Mouse (Mus musculus) kidney, adult 18-20 months (tissue): ENCODE data around the gene Cacna2d2.
A peak's percentile ranks its signal among the peaks of the same experiment; 100 is the strongest.
"Not testable (repeated sequence)": the region's sequence is repeated elsewhere in the genome, so short reads cannot be mapped to it uniquely, and the experiment has no call there.

ENCODE experiments used
- DNase-seq: peaks from one replicate; pipeline ENCODE4 v3.0.0; 2021

Gene Cacna2d2

DNA sequence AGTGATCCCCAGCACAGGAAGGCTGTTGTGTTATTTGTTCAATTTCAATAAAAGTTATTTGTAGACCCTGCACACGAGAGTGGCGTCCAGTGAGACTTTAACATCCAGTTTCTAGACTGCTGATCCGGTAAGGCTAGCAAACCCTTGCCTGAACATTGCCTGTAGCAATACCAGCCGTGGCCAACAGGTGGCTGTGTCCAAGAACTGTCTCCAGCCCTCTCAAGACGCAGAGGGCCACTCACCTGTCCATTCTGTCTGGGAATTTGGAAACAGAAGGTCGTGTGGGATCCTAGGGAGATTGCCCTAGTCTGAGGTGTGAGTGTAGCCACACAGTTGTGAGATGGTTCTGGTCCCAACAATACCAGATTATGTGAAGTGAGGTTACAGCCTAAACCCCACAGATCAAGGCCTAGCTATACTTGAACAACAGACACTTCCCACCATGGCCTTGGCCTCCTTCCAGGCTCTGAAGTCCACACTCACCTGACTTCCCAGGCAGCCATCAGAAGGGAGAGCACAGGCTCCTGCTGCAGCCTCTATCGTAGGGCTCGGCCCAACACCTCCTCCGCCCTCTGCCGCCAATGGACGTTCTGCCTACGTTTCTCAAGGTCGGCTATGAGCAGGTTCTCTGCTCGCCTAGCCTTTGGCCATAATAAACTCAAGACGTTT lies 166.8 kb downstream of the Cacna2d2 start:
- DNase-seq = peak; percentile 95

- peak; percentile 65 for DNase-seq
Measured at GRCm38 (mm10) chr9:107566855-107567254, 167.4 kb downstream of the Cacna2d2 start.

- peak; percentile 85 for DNase-seq
Measured at GRCm38 (mm10) chr9:107567702-107568319, 168.4 kb downstream of the Cacna2d2 start, which contains the start of gene Hyal2. Gene Hyal2, plus strand, starts transcription at chr9:107567945.

DNA sequence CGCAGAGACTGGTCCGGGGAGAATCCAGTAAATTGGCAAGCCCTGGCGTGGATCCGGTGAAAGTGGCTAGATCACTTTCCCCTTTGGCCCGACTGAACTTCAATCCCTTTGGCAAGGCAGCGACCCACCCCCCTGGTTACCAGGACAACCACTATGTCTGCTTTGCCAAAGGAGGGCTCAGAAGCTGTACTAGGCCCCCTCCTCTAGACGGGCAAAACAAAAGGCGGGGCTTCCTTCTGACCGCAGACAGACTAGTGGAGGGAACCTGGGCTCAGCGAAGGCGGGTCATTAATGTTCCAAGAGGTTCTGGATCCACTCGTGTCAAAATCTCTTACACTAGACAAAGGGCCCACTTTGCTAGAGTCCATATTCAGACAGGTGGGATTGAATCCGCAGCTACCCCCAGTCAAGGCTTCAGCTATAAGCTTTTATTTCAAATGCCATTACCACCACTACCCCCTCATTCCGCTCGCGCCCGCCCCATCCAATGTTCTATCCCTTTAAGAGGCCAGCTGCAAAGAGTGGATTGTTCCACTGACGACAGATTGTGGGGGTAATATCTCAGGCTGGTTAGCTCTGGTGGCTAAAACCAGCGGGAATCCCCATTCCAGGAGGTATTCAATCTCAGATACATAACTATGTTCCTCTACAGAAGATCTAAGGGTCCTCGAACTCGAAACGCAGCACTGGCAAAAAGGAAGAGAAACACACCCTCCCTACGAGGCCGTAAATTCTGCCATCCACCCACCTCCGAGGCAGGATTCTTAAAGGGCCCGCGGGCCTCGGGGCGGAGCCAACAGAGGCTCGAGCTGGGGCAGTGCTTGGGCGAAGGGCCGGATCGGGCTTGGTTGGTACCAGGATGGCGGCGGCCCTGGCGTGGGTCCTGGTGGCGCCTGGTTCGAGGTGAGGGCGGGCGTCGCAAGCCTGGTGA lies 169.2 kb downstream of the Cacna2d2 start:
- peak; percentile 92 for DNase-seq

GRCm38 (mm10) chr9:107569270-107569669 lies 169.9 kb downstream of the Cacna2d2 start:
- no peak for DNase-seq

DNA sequence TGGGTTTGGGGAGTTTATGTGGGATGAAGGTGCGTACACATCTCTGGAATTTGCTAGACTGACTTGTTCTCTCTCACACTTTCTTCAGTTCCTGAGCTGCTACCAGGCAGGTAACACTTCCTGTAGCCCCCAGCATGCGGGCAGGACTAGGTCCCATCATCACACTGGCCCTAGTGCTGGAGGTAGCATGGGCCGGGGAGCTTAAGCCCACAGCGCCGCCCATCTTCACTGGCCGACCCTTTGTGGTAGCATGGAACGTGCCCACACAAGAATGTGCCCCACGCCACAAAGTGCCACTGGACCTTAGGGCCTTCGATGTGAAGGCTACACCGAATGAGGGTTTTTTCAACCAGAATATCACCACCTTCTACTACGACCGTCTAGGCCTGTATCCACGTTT lies 170.6 kb downstream of the Cacna2d2 start:
- DNase-seq = peak; percentile 33

- no peak for DNase-seq
Measured at GRCm38 (mm10) chr9:107570845-107571244, 171.4 kb downstream of the Cacna2d2 start.

DNA sequence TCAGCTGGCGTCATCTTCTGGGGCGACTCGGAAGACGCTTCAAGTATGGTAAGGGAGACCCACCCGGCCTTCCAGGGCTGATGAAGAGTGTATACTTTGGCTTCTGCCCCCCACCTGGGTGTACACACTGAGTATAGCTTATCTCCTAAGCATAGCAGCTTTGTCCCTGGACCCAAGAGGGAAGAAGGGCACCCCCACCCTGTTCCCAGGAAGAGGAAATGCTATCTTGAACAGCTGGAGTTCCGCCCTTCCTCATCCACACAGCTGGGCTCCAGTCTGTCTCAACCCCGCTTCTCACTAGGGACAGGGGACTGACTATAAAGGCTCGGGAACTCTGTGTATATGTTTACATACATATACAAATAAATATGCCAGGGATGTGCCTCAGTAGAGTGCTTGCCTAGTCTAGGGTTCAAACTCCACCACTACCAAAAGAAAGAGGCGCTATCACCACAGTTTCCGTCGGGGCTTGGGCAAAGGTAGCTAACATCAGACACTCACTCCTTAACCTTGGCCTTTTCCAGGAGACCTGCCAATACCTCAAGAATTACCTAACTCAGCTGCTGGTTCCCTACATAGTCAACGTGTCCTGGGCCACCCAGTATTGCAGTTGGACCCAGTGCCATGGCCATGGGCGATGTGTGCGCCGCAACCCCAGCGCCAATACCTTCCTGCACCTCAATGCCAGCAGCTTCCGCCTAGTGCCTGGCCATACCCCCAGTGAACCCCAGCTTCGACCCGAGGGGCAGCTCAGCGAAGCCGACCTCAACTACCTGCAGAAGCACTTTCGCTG lies 172.3 kb downstream of the Cacna2d2 start:
- DNase-seq = no peak

DNA sequence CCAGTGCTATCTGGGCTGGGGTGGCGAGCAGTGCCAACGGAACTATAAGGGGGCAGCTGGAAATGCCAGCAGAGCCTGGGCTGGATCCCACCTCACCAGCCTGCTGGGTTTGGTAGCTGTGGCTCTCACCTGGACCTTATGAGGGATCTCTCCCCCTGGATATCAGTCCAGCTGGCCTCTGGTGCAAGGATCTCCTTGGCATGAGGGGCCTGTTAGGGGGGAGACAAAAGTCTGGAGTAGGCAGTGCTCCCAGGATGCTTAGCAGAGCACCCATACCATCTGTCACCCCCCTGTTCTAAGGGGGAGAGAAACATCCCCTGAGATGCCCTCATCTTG lies 172.9 kb downstream of the Cacna2d2 start:
- DNase-seq = no peak

DNA sequence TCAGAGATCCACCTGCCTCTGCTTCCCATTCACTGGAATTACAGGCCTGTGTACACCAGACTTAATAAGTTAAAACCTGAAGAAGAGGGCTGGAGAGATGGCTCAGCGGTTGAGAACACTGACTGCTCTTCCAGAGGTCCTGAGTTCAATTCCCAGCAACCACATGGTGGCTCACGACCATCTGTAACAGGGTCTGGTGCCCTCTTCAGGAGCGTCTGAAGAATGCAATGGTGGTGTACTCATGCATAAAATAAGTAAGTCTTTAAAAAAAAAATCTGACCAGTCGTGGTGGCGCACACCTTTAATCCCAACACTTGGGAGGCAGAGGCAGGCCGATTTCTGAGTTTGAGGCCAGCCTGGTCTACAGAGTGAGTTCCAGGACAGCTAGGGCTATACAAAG lies 174.4 kb downstream of the Cacna2d2 start:
- DNase-seq = not testable (repeated sequence)

DNA sequence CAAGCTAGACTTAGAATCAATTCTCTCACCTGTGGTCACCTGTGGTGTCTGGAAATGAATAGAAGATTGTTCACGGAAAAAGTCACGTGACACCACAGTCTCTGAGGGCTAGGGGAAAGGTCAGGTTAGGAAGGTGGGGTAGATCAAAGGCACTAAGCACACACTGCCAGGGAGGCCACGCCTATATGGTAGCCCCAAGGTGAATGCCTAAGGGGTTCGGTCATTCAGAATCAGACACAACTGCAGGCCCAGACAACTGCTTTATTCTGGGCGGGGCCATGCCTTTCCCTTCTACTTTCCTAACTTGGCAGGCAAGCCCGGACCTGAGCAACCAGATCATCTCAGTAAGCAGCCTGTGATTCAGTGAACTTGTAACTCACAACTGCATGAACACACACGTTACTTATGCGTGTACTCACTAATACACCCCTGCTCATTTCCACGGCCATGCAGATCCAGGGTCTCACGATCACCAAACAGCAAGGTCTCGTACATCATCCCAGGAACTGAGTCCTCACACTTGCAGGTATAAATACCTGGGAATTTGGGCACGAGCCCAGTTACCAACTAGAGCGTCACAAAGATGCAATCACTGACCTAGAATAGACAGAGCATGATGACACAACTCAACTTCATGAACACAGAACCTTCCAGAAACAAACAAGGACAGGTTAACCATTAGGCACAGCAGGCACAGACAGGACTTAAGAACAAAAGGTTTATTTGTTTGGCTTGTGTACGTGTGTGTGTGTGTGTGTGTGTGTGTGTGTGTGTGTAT lies 176.4 kb downstream of the Cacna2d2 start:
- DNase-seq = peak; percentile 50

GRCm38 (mm10) chr9:107576357-107577107 lies 177.1 kb downstream of the Cacna2d2 start, which contains the start of gene Hyal1:
Gene Hyal1, plus strand, starts transcription at chr9:107576927.
- DNase-seq = peak; percentile 83

- no peak for DNase-seq
Measured at GRCm38 (mm10) chr9:107577871-107578270, 178.5 kb downstream of the Cacna2d2 start.

- no peak for DNase-seq
Measured at GRCm38 (mm10) chr9:107578587-107578986, 179.2 kb downstream of the Cacna2d2 start, which contains the start of gene Naa80. Gene Naa80, plus strand, starts transcription at chr9:107578887.
